Mouse (Mus musculus): ENCODE data around the gene Ascl4. TPM values are rescaled to one million over a fixed set of nuclear protein-coding genes. Genes with fewer than 3 reads are reported as not detected.
A peak's percentile ranks its signal among the peaks of the same experiment; 100 is the strongest.

The Ascl4 gene
- polyA plus RNA-seq, 1 experiment from 2014 or later = 0.24 TPM

DNA sequence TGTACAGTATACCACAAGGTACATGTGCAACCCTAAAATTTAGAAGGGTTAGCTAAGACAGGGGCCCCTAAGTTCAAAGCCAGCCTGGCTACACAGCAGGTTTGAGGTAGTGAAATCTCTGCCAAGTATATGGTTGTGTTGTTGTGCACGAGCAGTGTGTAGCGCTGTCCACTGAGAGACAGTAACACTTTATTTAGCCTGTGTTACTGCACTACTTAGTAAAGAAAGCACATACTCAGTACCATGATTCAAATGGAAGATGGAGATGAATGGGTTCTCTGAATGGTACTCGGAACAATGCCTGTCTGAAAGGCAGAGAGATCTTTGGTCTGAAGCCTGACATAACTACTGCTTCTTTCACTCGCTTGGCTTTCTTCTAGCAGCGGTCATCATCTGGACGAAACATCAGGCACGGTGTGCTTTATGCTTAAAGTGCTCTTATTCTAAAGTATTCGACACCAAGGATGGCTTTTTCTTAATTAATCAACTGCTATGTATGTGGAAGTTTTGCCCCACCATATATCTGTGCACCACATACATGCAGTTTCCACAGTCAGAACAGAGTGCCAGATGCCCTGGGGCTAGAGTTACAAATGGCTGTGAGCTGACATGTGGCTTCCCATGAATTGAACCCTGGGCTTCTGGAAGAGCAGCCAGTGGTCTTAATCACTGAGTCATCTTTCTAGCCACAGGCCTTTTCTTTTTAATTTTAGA lies 21.2 kb downstream of the Ascl4 start:
- no peaks in the 10 kb centered on the region for H3K4me1 ChIP-seq (ENCODE audit: control insufficient read depth, insufficient read depth, low read length)
- ATAC-seq (no peak), DNase-seq (ENCODE audit: low spot score) (no peak)
- no peak overlapping the region for H3K27ac ChIP-seq (ENCODE audit: low read depth, low read length)
- H3K9ac ChIP-seq (ENCODE audit: low read length) = no peak overlapping the region
- H3K36me3 ChIP-seq (ENCODE audit: control insufficient read depth, insufficient read depth, low read length) = peaks cover 91% of the 10 kb centered on the region
- no peak overlapping the region for H3K4me2 ChIP-seq (ENCODE audit: low read length)
- H3K27me3 ChIP-seq (replicated peaks; ENCODE audit: control insufficient read depth, insufficient read depth, low read length) = no peaks in the 10 kb centered on the region
- 78% methylated on average over 8 of the region's 8 CpGs for WGBS
- no peak overlapping the region for H3K4me3 ChIP-seq (ENCODE audit: low read depth, low read length)
- no peaks in the 10 kb centered on the region for H3K9me3 ChIP-seq (replicated peaks; ENCODE audit: control insufficient read depth, low read length)

DNA sequence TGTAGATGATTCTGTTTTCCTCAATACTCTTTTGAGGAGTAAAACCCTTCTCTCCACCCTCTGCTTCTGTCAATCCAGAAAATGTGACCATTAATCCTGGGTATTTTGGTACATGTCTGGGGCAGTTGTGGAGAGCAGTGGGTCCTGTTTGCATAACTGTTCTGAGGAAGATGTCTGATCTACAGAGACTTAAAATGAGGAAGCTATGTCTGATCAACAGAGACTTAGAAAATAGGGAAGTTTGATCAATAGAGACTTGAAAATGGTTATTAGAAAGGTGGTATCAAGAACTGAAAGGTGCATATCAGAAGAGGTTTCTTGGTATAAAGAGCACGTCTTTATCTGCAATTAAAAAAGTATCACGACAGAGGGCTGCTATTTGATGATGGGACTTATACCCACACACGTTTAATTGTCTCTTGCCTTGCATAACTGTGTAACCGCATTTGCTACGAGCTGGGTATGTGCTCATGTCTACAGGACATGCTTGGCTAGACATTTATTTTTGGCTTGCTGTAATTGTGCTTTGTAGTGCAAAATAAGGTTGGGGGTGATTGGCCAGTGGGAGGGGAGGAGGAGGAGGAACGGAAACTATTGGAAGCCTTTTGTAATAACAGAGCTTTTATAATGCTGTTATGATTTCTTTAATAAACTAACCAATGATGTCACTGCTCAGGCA lies 24.4 kb downstream of the Ascl4 start:
- no peaks in the 10 kb centered on the region for H3K27me3 ChIP-seq (replicated peaks; ENCODE audit: control insufficient read depth, insufficient read depth, low read length)
- peaks cover 3% of the 10 kb centered on the region; the same call in 1 of the 2 replicates for H3K4me1 ChIP-seq (ENCODE audit: control insufficient read depth, insufficient read depth, low read length)
- ATAC-seq (no peak), DNase-seq (ENCODE audit: low spot score) (no peak)
- no peaks in the 10 kb centered on the region for H3K9me3 ChIP-seq (replicated peaks; ENCODE audit: control insufficient read depth, low read length)
- H3K9ac ChIP-seq (ENCODE audit: low read length) = no peak overlapping the region
- H3K4me2 ChIP-seq (ENCODE audit: low read length) = no peak overlapping the region
- no peak overlapping the region for H3K27ac ChIP-seq (ENCODE audit: low read depth, low read length)
- peaks cover 76% of the 10 kb centered on the region for H3K36me3 ChIP-seq (ENCODE audit: control insufficient read depth, insufficient read depth, low read length)
- WGBS = 85% methylated on average over 6 of the region's 6 CpGs
- no peak overlapping the region for H3K4me3 ChIP-seq (ENCODE audit: low read depth, low read length)

DNA sequence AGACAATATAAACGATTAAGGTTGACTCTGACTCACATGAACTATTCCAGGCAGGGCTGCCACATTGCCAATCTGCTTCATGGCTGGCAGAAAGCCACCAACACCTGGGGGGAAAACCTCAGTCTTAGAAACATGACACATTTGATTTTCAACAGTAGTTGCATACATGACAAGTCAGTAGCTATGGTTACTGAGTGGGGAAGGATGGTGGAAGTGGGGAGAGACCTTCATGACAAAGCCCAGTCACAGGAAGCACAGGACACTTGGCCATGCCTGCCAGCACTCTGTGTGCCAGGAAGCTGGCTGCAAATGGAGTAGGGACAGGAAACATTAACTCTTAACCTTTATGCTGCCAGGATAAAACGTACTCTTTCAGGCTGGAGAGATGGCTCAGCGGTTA lies 25.9 kb downstream of the Ascl4 start:
- DNase-seq (ENCODE audit: low spot score) = no peak
- WGBS = 87% methylated on average over 3 of the region's 3 CpGs
- H3K4me1 ChIP-seq (ENCODE audit: control insufficient read depth, insufficient read depth, low read length) = peaks cover 3% of the 10 kb centered on the region; the same call in 1 of the 2 replicates
- no peaks in the 10 kb centered on the region for H3K9me3 ChIP-seq (replicated peaks; ENCODE audit: control insufficient read depth, low read length)
- H3K4me2 ChIP-seq (ENCODE audit: low read length) = no peak overlapping the region
- H3K4me3 ChIP-seq (ENCODE audit: low read depth, low read length) = no peak overlapping the region
- no peak overlapping the region for H3K9ac ChIP-seq (ENCODE audit: low read length)
- ATAC-seq = no peak
- no peak overlapping the region for H3K27ac ChIP-seq (ENCODE audit: low read depth, low read length)
- H3K27me3 ChIP-seq (replicated peaks; ENCODE audit: control insufficient read depth, insufficient read depth, low read length) = no peaks in the 10 kb centered on the region
- H3K36me3 ChIP-seq (ENCODE audit: control insufficient read depth, insufficient read depth, low read length) = peaks cover 66% of the 10 kb centered on the region

DNA sequence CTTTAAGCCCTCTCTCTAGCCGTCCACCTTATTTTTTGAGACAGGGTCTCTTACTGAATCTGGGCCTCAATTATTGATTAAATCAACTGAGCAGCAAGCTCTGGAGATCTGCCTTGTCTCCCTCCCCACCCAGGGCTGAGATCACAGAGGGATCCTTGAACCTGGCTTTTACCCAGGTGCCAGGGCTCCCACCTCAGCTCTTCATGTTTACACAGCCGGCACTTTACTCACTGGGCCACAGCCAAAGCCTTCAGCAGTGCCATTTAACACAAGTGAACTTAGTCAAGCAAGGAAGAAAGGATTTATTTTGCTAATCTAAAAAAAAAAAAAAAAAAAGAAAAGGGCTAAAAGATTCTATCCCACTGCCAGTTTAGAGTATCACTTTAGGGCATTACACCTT lies 26.9 kb downstream of the Ascl4 start:
- Histone ChIP-seq H3K4me1 (ENCODE audit: control insufficient read depth, insufficient read depth, low read length) (peaks cover 3% of the 10 kb centered on the region; the same call in 1 of the 2 replicates), H3K27ac (ENCODE audit: low read depth, low read length) (no peak overlapping the region), H3K4me3 (ENCODE audit: low read depth, low read length) (no peak overlapping the region), H3K9ac (ENCODE audit: low read length) (no peak overlapping the region), H3K9me3 (replicated peaks; ENCODE audit: control insufficient read depth, low read length) (no peaks in the 10 kb centered on the region), H3K36me3 (ENCODE audit: control insufficient read depth, insufficient read depth, low read length) (peaks cover 56% of the 10 kb centered on the region), H3K4me2 (ENCODE audit: low read length) (no peak overlapping the region), H3K27me3 (replicated peaks; ENCODE audit: control insufficient read depth, insufficient read depth, low read length) (no peaks in the 10 kb centered on the region)
- WGBS = 85% methylated on average over 2 of the region's 2 CpGs
- ATAC-seq (no peak), DNase-seq (ENCODE audit: low spot score) (no peak)

DNA sequence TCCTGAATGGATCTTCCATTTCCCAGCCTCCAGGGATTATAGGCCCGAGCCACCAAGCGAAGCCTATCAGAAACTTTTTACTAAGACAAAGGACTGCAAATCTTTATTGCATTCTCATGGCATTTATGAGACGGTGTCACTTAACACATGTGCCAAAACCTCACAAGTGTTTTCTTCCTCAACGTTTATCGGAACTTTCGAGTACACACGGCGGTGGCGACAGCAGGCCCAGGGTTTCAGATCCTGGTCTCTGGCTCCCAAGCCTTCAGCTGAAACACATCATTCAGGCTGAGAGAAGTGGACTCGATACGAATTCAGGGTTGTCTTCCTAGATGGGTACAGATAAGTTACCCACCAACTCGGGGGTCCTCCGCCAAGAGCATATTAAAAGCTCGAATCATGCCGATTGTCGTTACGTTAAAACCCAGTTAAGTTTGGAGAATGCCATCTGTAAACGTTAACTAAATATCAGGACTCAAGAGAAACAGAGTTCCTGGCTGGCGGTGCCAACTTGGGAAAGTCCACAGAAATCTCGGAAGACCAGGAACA lies 29.5 kb downstream of the Ascl4 start:
- H3K36me3 ChIP-seq (ENCODE audit: control insufficient read depth, insufficient read depth, low read length) = peaks cover 32% of the 10 kb centered on the region
- no peaks in the 10 kb centered on the region for H3K27me3 ChIP-seq (replicated peaks; ENCODE audit: control insufficient read depth, insufficient read depth, low read length)
- DNase-seq (ENCODE audit: low spot score) (peak; percentile 5), ATAC-seq (no peak)
- 3% methylated on average over 20 of the region's 20 CpGs for WGBS
- H3K27ac ChIP-seq (ENCODE audit: low read depth, low read length) = no peak overlapping the region
- H3K4me3 ChIP-seq (ENCODE audit: low read depth, low read length) = peak overlapping the region; percentile 95
- peak overlapping the region; percentile 84 for H3K4me2 ChIP-seq (ENCODE audit: low read length)
- peak overlapping the region; percentile 94 for H3K9ac ChIP-seq (ENCODE audit: low read length)
- peaks cover 3% of the 10 kb centered on the region; the same call in 1 of the 2 replicates for H3K4me1 ChIP-seq (ENCODE audit: control insufficient read depth, insufficient read depth, low read length)
- no peaks in the 10 kb centered on the region for H3K9me3 ChIP-seq (replicated peaks; ENCODE audit: control insufficient read depth, low read length)

DNA sequence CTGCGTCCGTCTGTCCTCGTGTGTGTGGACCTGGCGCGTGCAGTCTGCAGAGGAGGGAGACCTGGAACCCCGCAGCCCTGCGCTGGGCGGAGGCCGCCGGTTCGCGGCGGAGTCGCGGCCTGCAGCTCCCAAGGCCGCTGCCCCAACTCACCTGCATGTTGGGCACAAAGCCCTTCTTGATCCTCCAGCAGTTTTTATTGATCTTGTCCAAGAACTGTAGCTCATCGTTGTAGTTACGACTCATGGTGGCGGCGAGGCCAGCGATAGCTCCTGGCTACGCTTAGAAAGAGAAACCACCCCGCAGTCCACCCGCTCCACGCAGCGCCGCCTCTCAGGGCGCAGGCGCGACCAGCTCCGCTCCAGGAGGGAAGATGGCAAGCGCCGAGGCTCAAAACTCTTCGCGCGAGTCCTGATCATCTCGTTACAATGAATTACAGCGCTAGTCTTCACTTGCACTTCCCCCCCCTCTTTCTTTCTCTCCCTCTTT lies 30.0 kb downstream of the Ascl4 start, which contains the start of gene Rtcb:
TSS of gene Rtcb (minus strand) at position 360 of the 487 bp plus-strand sequence.
- peak within 1 kb of the TSS; percentile 94 for H3K9ac ChIP-seq (ENCODE audit: low read length)
- under 1% methylated on average over 38 of the region's 38 CpGs for WGBS
- H3K4me1 ChIP-seq (ENCODE audit: control insufficient read depth, insufficient read depth, low read length) = peaks cover 3% of the 10 kb centered on the region; the same call in 1 of the 2 replicates
- H3K27ac ChIP-seq (ENCODE audit: low read depth, low read length) = peak within 1 kb of the TSS; percentile 65; the same call in 1 of the 2 replicates
- H3K4me3 ChIP-seq (ENCODE audit: low read depth, low read length) = peak within 1 kb of the TSS; percentile 95
- DNase-seq (ENCODE audit: low spot score) (peak; percentile 97), ATAC-seq (peak; percentile 96)
- no peaks in the 10 kb centered on the region for H3K27me3 ChIP-seq (replicated peaks; ENCODE audit: control insufficient read depth, insufficient read depth, low read length)
- H3K4me2 ChIP-seq (ENCODE audit: low read length) = peak within 1 kb of the TSS; percentile 84
- no peaks in the 10 kb centered on the region for H3K9me3 ChIP-seq (replicated peaks; ENCODE audit: control insufficient read depth, low read length)
- peaks cover 27% of the 10 kb centered on the region for H3K36me3 ChIP-seq (ENCODE audit: control insufficient read depth, insufficient read depth, low read length)

DNA sequence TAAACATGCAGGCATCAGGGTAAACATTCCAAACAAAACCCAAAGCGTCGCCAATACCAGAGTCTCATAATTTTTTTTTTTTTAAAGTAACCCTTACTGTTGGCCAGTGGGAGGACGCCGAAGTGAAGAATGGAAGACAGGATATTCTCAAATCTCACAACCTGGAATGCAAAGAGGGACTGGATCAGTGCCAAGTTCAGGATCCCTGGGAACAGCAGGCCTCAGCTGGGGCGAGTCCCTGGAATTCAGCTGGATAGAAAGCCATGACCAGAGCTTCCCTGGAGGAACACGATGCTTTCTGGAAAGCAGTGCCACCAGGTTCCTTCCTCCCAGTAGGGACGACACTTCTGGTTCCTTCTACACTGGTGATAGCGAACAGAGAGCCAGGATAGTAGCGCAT lies 35.4 kb downstream of the Ascl4 start:
- Histone ChIP-seq H3K4me1 (ENCODE audit: control insufficient read depth, insufficient read depth, low read length) (no peaks in the 10 kb centered on the region), H3K27ac (ENCODE audit: low read depth, low read length) (no peak overlapping the region), H3K9me3 (replicated peaks; ENCODE audit: control insufficient read depth, low read length) (no peaks in the 10 kb centered on the region), H3K4me2 (ENCODE audit: low read length) (no peak overlapping the region), H3K9ac (ENCODE audit: low read length) (no peak overlapping the region), H3K27me3 (replicated peaks; ENCODE audit: control insufficient read depth, insufficient read depth, low read length) (no peaks in the 10 kb centered on the region), H3K4me3 (ENCODE audit: low read depth, low read length) (no peak overlapping the region), H3K36me3 (ENCODE audit: control insufficient read depth, insufficient read depth, low read length) (no peaks in the 10 kb centered on the region)
- ATAC-seq = no peak
- no peak for DNase-seq (ENCODE audit: low spot score)
- WGBS = 78% methylated on average over 9 of the region's 9 CpGs

DNA sequence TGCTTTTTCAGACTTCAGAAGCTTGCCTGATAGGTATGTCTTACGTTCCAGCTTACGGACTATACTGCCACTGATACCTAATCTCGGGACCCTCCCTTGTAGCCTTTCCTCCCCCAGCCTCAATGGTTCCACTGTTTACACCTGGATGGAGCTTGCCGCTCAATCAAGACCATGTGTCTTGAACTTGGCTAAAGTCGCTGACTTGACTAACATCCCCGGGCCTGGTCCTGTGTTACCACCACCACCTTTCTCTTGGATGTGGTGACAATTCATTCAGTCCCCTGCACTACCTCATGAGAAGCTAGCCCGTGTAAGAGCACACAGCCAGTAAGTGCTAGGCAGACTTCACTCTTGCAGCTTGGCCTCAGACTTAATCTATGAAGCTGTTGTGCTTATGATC lies 36.8 kb downstream of the Ascl4 start:
- no peaks in the 10 kb centered on the region for H3K9me3 ChIP-seq (replicated peaks; ENCODE audit: control insufficient read depth, low read length)
- WGBS = 91% methylated on average over 7 of the region's 7 CpGs
- no peak for ATAC-seq

More for the DNA sequence above, 36.8 kb downstream of the Ascl4 start:
- H3K27ac ChIP-seq (ENCODE audit: low read depth, low read length) = no peak overlapping the region
- no peaks in the 10 kb centered on the region for H3K4me1 ChIP-seq (ENCODE audit: control insufficient read depth, insufficient read depth, low read length)
- no peaks in the 10 kb centered on the region for H3K27me3 ChIP-seq (replicated peaks; ENCODE audit: control insufficient read depth, insufficient read depth, low read length)
- no peak for DNase-seq (ENCODE audit: low spot score)
- no peak overlapping the region for H3K4me3 ChIP-seq (ENCODE audit: low read depth, low read length)
- H3K9ac ChIP-seq (ENCODE audit: low read length) = no peak overlapping the region
- no peak overlapping the region for H3K4me2 ChIP-seq (ENCODE audit: low read length)
- H3K36me3 ChIP-seq (ENCODE audit: control insufficient read depth, insufficient read depth, low read length) = no peaks in the 10 kb centered on the region

Measured in forebrain, embryonic 14.5 days (tissue).